Mouse (Mus musculus) common myeloid progenitor, adult 5-6 weeks (primary cell): ENCODE data around the gene Vasp. TPM values are rescaled to one million over a fixed set of nuclear protein-coding genes. Genes with fewer than 3 reads are reported as not detected.

Experiments
- ATAC-seq: replicated peaks from 2 replicates; pipeline ENCODE4 v1.8.0; 2016; ENCODE audit warnings: low read depth, mild to moderate bottlenecking, moderate TSS enrichment, inconsistent platforms; ENCODE audit not compliant: poor library complexity, severe bottlenecking
- total RNA-seq: library from RNA; stranded (forward); fragments of 200-1000, 187-1606 nt; gene quantifications from 2 replicates; pipeline ENCODE4 v1.2.3, GENCODE M21; 2017

Gene Vasp
- total RNA-seq, 1 experiment from 2014 or later, result 61.7 TPM

GRCm38 (mm10) chr7:19240905-19241463, 30.6 kb downstream of the Vasp start:
- no peak for ATAC-seq

- ATAC-seq, result no peak
Observed at GRCm38 (mm10) chr7:19239986-19240385, 31.6 kb downstream of the Vasp start.

GRCm38 (mm10) chr7:19239423-19239822, 32.2 kb downstream of the Vasp start:
- ATAC-seq, result peak; percentile 86

- ATAC-seq, result no peak
Observed at GRCm38 (mm10) chr7:19238344-19238743, 33.3 kb downstream of the Vasp start.

- no peak for ATAC-seq
Observed at GRCm38 (mm10) chr7:19236411-19236810, 35.2 kb downstream of the Vasp start.

- ATAC-seq, result peak; percentile 27
Observed at GRCm38 (mm10) chr7:19235092-19235671, 36.4 kb downstream of the Vasp start.

GRCm38 (mm10) chr7:19234652-19235051, 37.0 kb downstream of the Vasp start:
- peak; percentile 16 for ATAC-seq

GRCm38 (mm10) chr7:19231849-19232248, 39.8 kb downstream of the Vasp start:
- no peak for ATAC-seq

GRCm38 (mm10) chr7:19230899-19231298, 40.7 kb downstream of the Vasp start:
- ATAC-seq, result no peak

- ATAC-seq, result no peak
Observed at GRCm38 (mm10) chr7:19230041-19230580, 41.5 kb downstream of the Vasp start.

GRCm38 (mm10) chr7:19229404-19229803, 42.2 kb downstream of the Vasp start:
- no peak for ATAC-seq

GRCm38 (mm10) chr7:19228793-19229148, 42.8 kb downstream of the Vasp start:
- ATAC-seq, result no peak

GRCm38 (mm10) chr7:19227883-19228792, 43.5 kb downstream of the Vasp start, which contains the start of gene Opa3:
Opa3 (plus strand) TSS chr7:19228334.
- ATAC-seq, result peak; percentile 83

GRCm38 (mm10) chr7:19226817-19227797, 44.5 kb downstream of the Vasp start:
- ATAC-seq, result peak; percentile 19

GRCm38 (mm10) chr7:19224933-19225332, 46.7 kb downstream of the Vasp start:
- no peak for ATAC-seq

GRCm38 (mm10) chr7:19222875-19223274, 48.7 kb downstream of the Vasp start:
- ATAC-seq, result no peak

GRCm38 (mm10) chr7:19222189-19222588, 49.4 kb downstream of the Vasp start:
- no peak for ATAC-seq

GRCm38 (mm10) chr7:19220061-19220460, 51.6 kb downstream of the Vasp start:
- ATAC-seq, result no peak

- ATAC-seq, result peak; percentile 48
Observed at GRCm38 (mm10) chr7:19217944-19218343, 53.7 kb downstream of the Vasp start.

GRCm38 (mm10) chr7:19217492-19217891, 54.1 kb downstream of the Vasp start:
- ATAC-seq, result peak; percentile 57
